ENCODE assay signal across 10 mouse cellular contexts in genomic region chr9:102992877-102993276, GRCm38 (mm10). TPM values are rescaled to one million over a fixed set of nuclear protein-coding genes. Genes with fewer than 3 reads are reported as not detected.
DNase-seq lines count a peak whose midpoint lies in the region; ATAC-seq and TF ChIP-seq lines count a peak whose summit lies in the region.
"Had no signal": no experiment of that assay in that cellular context is flagged by ENCODE, and none has a peak within 500 bp of the region (broad histone marks: within the 10 kb centered on the region; RNA-seq: fewer than 3 reads in every experiment).

No protein-coding gene starts in this region.

- H3K4me3 ChIP-seq in heart, adult 2 months: no peak overlapping the region
- no peak overlapping the region for H3K4me3 ChIP-seq in hindbrain, embryonic 12.5 days
- H3K4me3 ChIP-seq in intestine, embryonic 15.5 days (replicated peaks): no peak overlapping the region
- H3K4me3 ChIP-seq: neural tube, embryonic 12.5 days had no signal

- H3K4me2 ChIP-seq in hindbrain, embryonic 12.5 days (replicated peaks): no peak overlapping the region
- H3K4me2 ChIP-seq in intestine, embryonic 15.5 days (replicated peaks): no peak overlapping the region
- H3K4me2 ChIP-seq: neural tube, embryonic 12.5 days had no signal

- peak in 1 of 2 experiments; percentile 28 for DNase-seq in heart, adult 2 months
- DNase-seq in heart, adult 8-10 months (ENCODE audit: low spot score): no peak
- DNase-seq in embryo, embryonic 9.5 days (ENCODE audit: extremely low spot score): peak; percentile 31
- DNase-seq in lung, postnatal 36 days: peak; percentile 72
- DNase-seq in frontal cortex, postnatal 25 days (ENCODE audit: low spot score in 2 of 2): no peak
- no peak for DNase-seq in layer of hippocampus, adult 18-20 months (ENCODE audit: low spot score in 2 of 2)
- DNase-seq: gastrocnemius, postnatal 14 days had no signal

- H3K4me1 ChIP-seq in heart, adult 2 months (ENCODE audit: control insufficient read depth, insufficient read depth, low read length): peaks cover 6% of the 10 kb centered on the region
- H3K4me1 ChIP-seq in hindbrain, embryonic 12.5 days: peaks cover 33% of the 10 kb centered on the region
- no peaks in the 10 kb centered on the region for H3K4me1 ChIP-seq in intestine, embryonic 15.5 days (replicated peaks)

- ATAC-seq in hindbrain, embryonic 12.5 days (ENCODE audit: low FRiP score): no peak
- no peak for ATAC-seq in intestine, embryonic 15.5 days

- no peak for TF ChIP-seq POLR2A in heart, adult 2 months (IDR thresholded peaks at IDR 0.05; ENCODE audit: insufficient read depth, low read depth, low read length)

- H3K79me2 ChIP-seq in heart, adult 2 months (replicated peaks; ENCODE audit: control insufficient read depth, insufficient read depth, low read length): no peaks in the 10 kb centered on the region

- no peaks in the 10 kb centered on the region for H3K27me3 ChIP-seq in heart, adult 2 months (ENCODE audit: control insufficient read depth, insufficient read depth, low read length)
- no peaks in the 10 kb centered on the region for H3K27me3 ChIP-seq in hindbrain, embryonic 12.5 days
- H3K27me3 ChIP-seq in intestine, embryonic 15.5 days (replicated peaks): no peaks in the 10 kb centered on the region
- H3K27me3 ChIP-seq: neural tube, embryonic 12.5 days had no signal

- WGBS in heart, adult 2 months: 24% methylated on average over 6 of the region's 6 CpGs
- WGBS in hindbrain, embryonic 12.5 days: 29% methylated on average over 6 of the region's 6 CpGs
- 53% methylated on average over 6 of the region's 6 CpGs for WGBS in intestine, embryonic 15.5 days

- H3K9ac ChIP-seq in heart, adult 2 months (ENCODE audit: low read depth, low read length): no peak overlapping the region
- no peak overlapping the region for H3K9ac ChIP-seq in hindbrain, embryonic 12.5 days
- no peak overlapping the region for H3K9ac ChIP-seq in intestine, embryonic 15.5 days
- H3K9ac ChIP-seq: neural tube, embryonic 12.5 days had no signal

- no peak overlapping the region for H3K27ac ChIP-seq in heart, adult 2 months
- peak overlapping the region; percentile 60; the same call in 1 of the 2 replicates for H3K27ac ChIP-seq in hindbrain, embryonic 12.5 days
- H3K27ac ChIP-seq in intestine, embryonic 15.5 days: no peak overlapping the region
- H3K27ac ChIP-seq: neural tube, embryonic 12.5 days had no signal

- no peak for TF ChIP-seq CTCF in heart, adult 2 months (IDR thresholded peaks at IDR 0.05)

- 0 out of 2 replicates have a peak, but pooled peaks have one; percentile 16 for TF ChIP-seq EP300 in heart, adult 2 months (IDR thresholded peaks at IDR 0.05; ENCODE audit: insufficient read depth, low read depth, low read length)

- intact Hi-C loops in heart, adult 2 months (cut with DNase I): no loop called here

- H3K9me3 ChIP-seq in hindbrain, embryonic 12.5 days (replicated peaks): no peaks in the 10 kb centered on the region
- no peaks in the 10 kb centered on the region for H3K9me3 ChIP-seq in intestine, embryonic 15.5 days
- H3K9me3 ChIP-seq: neural tube, embryonic 12.5 days had no signal

- no peaks in the 10 kb centered on the region for H3K36me3 ChIP-seq in heart, adult 2 months (ENCODE audit: control insufficient read depth, insufficient read depth, low read length)
- H3K36me3 ChIP-seq in hindbrain, embryonic 12.5 days: no peaks in the 10 kb centered on the region
- H3K36me3 ChIP-seq in intestine, embryonic 15.5 days: no peaks in the 10 kb centered on the region
- H3K36me3 ChIP-seq: neural tube, embryonic 12.5 days had no signal

RNA-seq across cellular contexts. Expression of gene Slco2a1, which starts 4.4 kb away (rescaled TPM):
- 1 to 10 TPM; 3.6 to 4.7 TPM for total RNA-seq in heart, adult 2 months (2021)
- polyA plus RNA-seq in heart, adult 2 months (2012; rRNA removed): 4.4 and 4.8 TPM in 2 replicates
- 1 to 10 TPM; 3.4 to 5.0 (median 3.9) TPM for total RNA-seq in heart, adult 8-10 months (2022)
- polyA plus RNA-seq in hindbrain, embryonic 12.5 days (2016; fragmentation: Nextera tagmentation; extraction: Ambion mirVana): 1.1 and 1.7 TPM in 2 replicates
- polyA plus RNA-seq in intestine, embryonic 15.5 days (2015; fragmentation: Nextera tagmentation; extraction: Ambion mirVana): 11.3 and 11.7 TPM in 2 replicates
- 1 to 10 TPM; 2.1 to 2.2 TPM for total RNA-seq in layer of hippocampus, adult 18-20 months (2021)

Comparison
In these comparisons a context has a peak if more than half of its experiments do, and no peak if none do; other contexts are left out.
1. DNase-seq: peak in embryo, embryonic 9.5 days (single experiment) and lung, postnatal 36 days (single experiment); none in heart, adult 8-10 months (single experiment), frontal cortex, postnatal 25 days (0 of 2) and layer of hippocampus, adult 18-20 months (0 of 2).